Mouse (Mus musculus): ENCODE measurements at regions not wholly inside any gene's neighbourhood (a gene's known extent, or its start where the extent isn't known, plus 50 kb on each side); places are given as distances from the start of the nearest gene placed in this dataset.

- Histone ChIP-seq H3K4me1 (ENCODE audit: control insufficient read depth, insufficient read depth, low read length) (peaks cover 2% of the 10 kb centered on the region; the same call in 1 of the 2 replicates), H3K4me3 (ENCODE audit: insufficient read depth, low read length) (no peak overlapping the region), H3K27ac (ENCODE audit: insufficient read depth, low read length) (no peak overlapping the region)
- TF ChIP-seq CTCF (IDR thresholded peaks at IDR 0.05; ENCODE audit: borderline replicate concordance, insufficient read depth, low read length), result no peak
- TF ChIP-seq POLR2A (IDR thresholded peaks at IDR 0.05; ENCODE audit: low read depth, low read length), result no peak
Observed at GRCm38 (mm10) chr5:52920251-52920650, 86.4 kb downstream of the Anapc4 start.

GRCm38 (mm10) chr5:52920722-52921264 lies 87.0 kb downstream of the Anapc4 start:
- no peak overlapping the region for H3K4me3 ChIP-seq (ENCODE audit: insufficient read depth, low read length)
- no peak for TF ChIP-seq CTCF (IDR thresholded peaks at IDR 0.05; ENCODE audit: borderline replicate concordance, insufficient read depth, low read length)
- no peak for TF ChIP-seq POLR2A (IDR thresholded peaks at IDR 0.05; ENCODE audit: low read depth, low read length)
- H3K4me1 ChIP-seq (ENCODE audit: control insufficient read depth, insufficient read depth, low read length), result peaks cover 2% of the 10 kb centered on the region; the same call in 1 of the 2 replicates
- no peak overlapping the region for H3K27ac ChIP-seq (ENCODE audit: insufficient read depth, low read length)

GRCm38 (mm10) chr5:52925006-52925405 lies 91.2 kb downstream of the Anapc4 start:
- Histone ChIP-seq H3K4me3 (ENCODE audit: insufficient read depth, low read length) (no peak overlapping the region), H3K4me1 (ENCODE audit: control insufficient read depth, insufficient read depth, low read length) (no peaks in the 10 kb centered on the region), H3K27ac (ENCODE audit: insufficient read depth, low read length) (no peak overlapping the region)
- TF ChIP-seq POLR2A (IDR thresholded peaks at IDR 0.05; ENCODE audit: low read depth, low read length) (no peak), CTCF (IDR thresholded peaks at IDR 0.05; ENCODE audit: borderline replicate concordance, insufficient read depth, low read length) (no peak)

- Histone ChIP-seq H3K27ac (ENCODE audit: insufficient read depth, low read length) (no peak overlapping the region), H3K4me3 (ENCODE audit: insufficient read depth, low read length) (no peak overlapping the region), H3K4me1 (ENCODE audit: control insufficient read depth, insufficient read depth, low read length) (no peaks in the 10 kb centered on the region)
- TF ChIP-seq CTCF (IDR thresholded peaks at IDR 0.05; ENCODE audit: borderline replicate concordance, insufficient read depth, low read length) (no peak), POLR2A (IDR thresholded peaks at IDR 0.05; ENCODE audit: low read depth, low read length) (no peak)
Observed at GRCm38 (mm10) chr5:52929690-52930089, 95.9 kb downstream of the Anapc4 start.

GRCm38 (mm10) chr5:52933291-52933690 lies 99.5 kb downstream of the Anapc4 start:
- H3K27ac ChIP-seq (ENCODE audit: insufficient read depth, low read length), result no peak overlapping the region
- TF ChIP-seq CTCF (IDR thresholded peaks at IDR 0.05; ENCODE audit: borderline replicate concordance, insufficient read depth, low read length) (no peak), POLR2A (IDR thresholded peaks at IDR 0.05; ENCODE audit: low read depth, low read length) (no peak)
- no peak overlapping the region for H3K4me3 ChIP-seq (ENCODE audit: insufficient read depth, low read length)
- H3K4me1 ChIP-seq (ENCODE audit: control insufficient read depth, insufficient read depth, low read length), result 0 out of 2 replicates have a peak, but pooled peaks cover 4% of the 10 kb centered on the region

GRCm38 (mm10) chr5:52937626-52938025 lies 100.3 kb upstream of the Slc34a2 start:
- no peak for TF ChIP-seq CTCF (IDR thresholded peaks at IDR 0.05; ENCODE audit: borderline replicate concordance, insufficient read depth, low read length)
- TF ChIP-seq POLR2A (IDR thresholded peaks at IDR 0.05; ENCODE audit: low read depth, low read length), result no peak
- Histone ChIP-seq H3K4me1 (ENCODE audit: control insufficient read depth, insufficient read depth, low read length) (peaks cover 12% of the 10 kb centered on the region; the same call in 1 of the 2 replicates), H3K4me3 (ENCODE audit: insufficient read depth, low read length) (no peak overlapping the region), H3K27ac (ENCODE audit: insufficient read depth, low read length) (no peak overlapping the region)

GRCm38 (mm10) chr5:52939994-52940393 lies 97.9 kb upstream of the Slc34a2 start:
- H3K4me1 ChIP-seq (ENCODE audit: control insufficient read depth, insufficient read depth, low read length), result peaks cover 12% of the 10 kb centered on the region; the same call in 1 of the 2 replicates
- H3K4me3 ChIP-seq (ENCODE audit: insufficient read depth, low read length), result no peak overlapping the region
- no peak for TF ChIP-seq CTCF (IDR thresholded peaks at IDR 0.05; ENCODE audit: borderline replicate concordance, insufficient read depth, low read length)
- no peak for TF ChIP-seq POLR2A (IDR thresholded peaks at IDR 0.05; ENCODE audit: low read depth, low read length)
- H3K27ac ChIP-seq (ENCODE audit: insufficient read depth, low read length), result peak overlapping the region; percentile 56

- 0 out of 2 replicates have a peak overlapping the region, but pooled peaks have one; percentile 56 for H3K27ac ChIP-seq (ENCODE audit: insufficient read depth, low read length)
- H3K4me1 ChIP-seq (ENCODE audit: control insufficient read depth, insufficient read depth, low read length), result peaks cover 12% of the 10 kb centered on the region; the same call in 1 of the 2 replicates
- no peak overlapping the region for H3K4me3 ChIP-seq (ENCODE audit: insufficient read depth, low read length)
- TF ChIP-seq CTCF (IDR thresholded peaks at IDR 0.05; ENCODE audit: borderline replicate concordance, insufficient read depth, low read length), result no peak
- TF ChIP-seq POLR2A (IDR thresholded peaks at IDR 0.05; ENCODE audit: low read depth, low read length), result no peak
Observed at GRCm38 (mm10) chr5:52940645-52941044, 97.2 kb upstream of the Slc34a2 start.

- Histone ChIP-seq H3K4me3 (ENCODE audit: insufficient read depth, low read length) (no peak overlapping the region), H3K4me1 (ENCODE audit: control insufficient read depth, insufficient read depth, low read length) (no peaks in the 10 kb centered on the region), H3K27ac (ENCODE audit: insufficient read depth, low read length) (no peak overlapping the region)
- TF ChIP-seq CTCF (IDR thresholded peaks at IDR 0.05; ENCODE audit: borderline replicate concordance, insufficient read depth, low read length) (no peak), POLR2A (IDR thresholded peaks at IDR 0.05; ENCODE audit: low read depth, low read length) (no peak)
Observed at GRCm38 (mm10) chr5:52953875-52954274, 84.0 kb upstream of the Slc34a2 start.

- Histone ChIP-seq H3K4me3 (ENCODE audit: insufficient read depth, low read length) (no peak overlapping the region), H3K27ac (ENCODE audit: insufficient read depth, low read length) (no peak overlapping the region), H3K4me1 (ENCODE audit: control insufficient read depth, insufficient read depth, low read length) (no peaks in the 10 kb centered on the region)
- no peak for TF ChIP-seq CTCF (IDR thresholded peaks at IDR 0.05; ENCODE audit: borderline replicate concordance, insufficient read depth, low read length)
- no peak for TF ChIP-seq POLR2A (IDR thresholded peaks at IDR 0.05; ENCODE audit: low read depth, low read length)
Observed at GRCm38 (mm10) chr5:52954713-52955112, 83.2 kb upstream of the Slc34a2 start.
